Mouse (Mus musculus) liver (tissue): ENCODE measurements around the gene Trim37.

Source experiments
- DNase-seq: peaks from one replicate; pipeline ENCODE4 v3.0.0-alpha.2; 2020; ENCODE audit warnings: mixed read lengths

Trim37 gene

GRCm38 (mm10) chr11:87126824-87127816 is at the start of gene Trim37:
Trim37 (plus strand) TSS chr11:87127077.
- DNase-seq: peak; percentile 95

- DNase-seq: no peak
Measured at GRCm38 (mm10) chr11:87083712-87084111, 43.2 kb upstream of the Trim37 start.

GRCm38 (mm10) chr11:87085461-87085860 is 41.4 kb upstream of the Trim37 start:
- no peak for DNase-seq

- peak; percentile 85 for DNase-seq
Measured at GRCm38 (mm10) chr11:87086290-87086984, 40.4 kb upstream of the Trim37 start, which contains the start of gene Smg8. Smg8 (minus strand) TSS chr11:87086774.

GRCm38 (mm10) chr11:87087142-87087541 is 39.7 kb upstream of the Trim37 start:
- DNase-seq: no peak

- DNase-seq: no peak
Measured at GRCm38 (mm10) chr11:87108409-87108754, 18.5 kb upstream of the Trim37 start, which contains the start of gene Prr11. Prr11 (minus strand) TSS chr11:87108708.

GRCm38 (mm10) chr11:87108755-87109518 is 17.9 kb upstream of the Trim37 start, which contains the start of gene Ska2:
Ska2 (plus strand) TSS chr11:87109234.
- peak; percentile 97 for DNase-seq

GRCm38 (mm10) chr11:87109519-87110171 is 17.2 kb upstream of the Trim37 start:
- peak; percentile 57 for DNase-seq

GRCm38 (mm10) chr11:87110172-87110909 is 16.5 kb upstream of the Trim37 start:
- no peak for DNase-seq

- no peak for DNase-seq
Measured at GRCm38 (mm10) chr11:87121864-87122263, 5.0 kb upstream of the Trim37 start.

- no peak for DNase-seq
Measured at GRCm38 (mm10) chr11:87125562-87125961, 1.3 kb upstream of the Trim37 start.

- no peak for DNase-seq
Measured at GRCm38 (mm10) chr11:87126281-87126823, 525 bp upstream of the Trim37 start.

- DNase-seq: no peak
Measured at GRCm38 (mm10) chr11:87136233-87136632, 9.4 kb downstream of the Trim37 start.

GRCm38 (mm10) chr11:87158012-87158411 is 31.1 kb downstream of the Trim37 start:
- DNase-seq: no peak

GRCm38 (mm10) chr11:87162687-87163086 is 35.8 kb downstream of the Trim37 start:
- DNase-seq: no peak

- no peak for DNase-seq
Measured at GRCm38 (mm10) chr11:87163751-87164150, 36.9 kb downstream of the Trim37 start.

GRCm38 (mm10) chr11:87173625-87174024 is 46.7 kb downstream of the Trim37 start:
- no peak for DNase-seq

GRCm38 (mm10) chr11:87175031-87175430 is 48.2 kb downstream of the Trim37 start:
- DNase-seq: no peak

GRCm38 (mm10) chr11:87212313-87212712 is 85.4 kb downstream of the Trim37 start:
- DNase-seq: no peak

GRCm38 (mm10) chr11:87222686-87223085 is 95.8 kb downstream of the Trim37 start:
- DNase-seq: no peak

- no peak for DNase-seq
Measured at GRCm38 (mm10) chr11:87227056-87227455, 100.2 kb downstream of the Trim37 start.
